Mouse (Mus musculus) neural tube, embryonic 14.5 days (tissue): ENCODE measurements around the gene Cdkn2b. TPM values are rescaled to one million over a fixed set of nuclear protein-coding genes. Genes with fewer than 3 reads are reported as not detected.

Experiments used
- ATAC-seq: fragments of 200-750 bp; cut with Nextera tagmentation; 2 replicates; pipeline ENCODE4 v1.8.0; 2017; ENCODE audit warnings: low read depth, mild to moderate bottlenecking, moderate TSS enrichment, moderate library complexity
- H3K27ac ChIP-seq: fragments of 300-500 bp; sonication (generic); 2 replicates; pipeline ENCODE4 v1.5.1; 2014; ENCODE audit warnings: low read depth, mild to moderate bottlenecking, control low read depth, low read length, moderate library complexity, mixed read lengths
- H3K27me3 ChIP-seq: fragments of 300-500 bp; sonication (generic); 2 replicates; pipeline ENCODE4 v1.6.1; 2014; ENCODE audit warnings: low read length; ENCODE audit not compliant: control insufficient read depth, insufficient read depth
- H3K36me3 ChIP-seq: fragments of 300-500 bp; sonication (generic); 2 replicates; pipeline ENCODE4 v1.6.1; 2014; ENCODE audit warnings: low read length, mixed read lengths; ENCODE audit not compliant: control insufficient read depth, insufficient read depth
- H3K4me1 ChIP-seq: fragments of 300-500 bp; sonication (generic); 2 replicates; pipeline ENCODE4 v1.6.1; 2014; ENCODE audit warnings: low read length; ENCODE audit not compliant: control insufficient read depth, insufficient read depth
- H3K4me2 ChIP-seq: fragments of 300-500 bp; sonication (generic); 2 replicates; pipeline ENCODE4 v1.6.1; 2014; ENCODE audit warnings: mild to moderate bottlenecking, low read depth, low read length, control low read depth
- H3K4me3 ChIP-seq: fragments of 300-500 bp; sonication (generic); 2 replicates; pipeline ENCODE4 v1.5.1; 2014; ENCODE audit warnings: low read depth, low read length, control low read depth, mixed read lengths
- H3K9ac ChIP-seq: fragments of 300-500 bp; sonication (generic); replicated peaks from 2 replicates; pipeline ENCODE4 v1.6.1; 2014; ENCODE audit warnings: low read depth, mild to moderate bottlenecking, control low read depth, low read length, mixed read lengths
- H3K9me3 ChIP-seq: fragments of 300-500 bp; sonication (generic); 2 replicates; pipeline ENCODE4 v1.6.1; 2016; ENCODE audit warnings: low read length; ENCODE audit not compliant: control insufficient read depth
- WGBS: fragments of 180-500 bp; shearing (Covaris S2); extraction: QIAGEN DNeasy Blood & Tissue Kit; methylation state at CpG from one replicate; pipeline ENCODE4 v1.1.7; 2014; 5-methylcytosine and 5-hydroxymethylcytosine counted together
- polyA plus RNA-seq: library from polyadenylated mRNA; unstranded; fragments of >200 nt; fragmentation: Nextera tagmentation; extraction: Ambion mirVana; gene quantifications from 2 replicates; pipeline ENCODE4 v1.2.1, GENCODE M21; 2014

Cdkn2b gene
- polyA plus RNA-seq, 1 experiment from 2014 or later: 0.29 TPM

GRCm38 (mm10) chr4:89313461-89313860 lies 2.6 kb upstream of the Cdkn2b start:
- Histone ChIP-seq H3K36me3 (no peaks in the 10 kb centered on the region), H3K27ac (no peak overlapping the region), H3K4me2 (no peak overlapping the region), H3K9ac (no peak overlapping the region), H3K27me3 (peaks cover 51% of the 10 kb centered on the region), H3K4me3 (no peak overlapping the region), H3K9me3 (no peaks in the 10 kb centered on the region), H3K4me1 (no peaks in the 10 kb centered on the region)
- ATAC-seq: no peak
- WGBS: 13% methylated on average over 13 of the region's 13 CpGs

GRCm38 (mm10) chr4:89309996-89310395 lies 843 bp downstream of the Cdkn2b start:
- Histone ChIP-seq H3K36me3 (no peaks in the 10 kb centered on the region), H3K27me3 (peaks cover 84% of the 10 kb centered on the region), H3K27ac (no peak overlapping the region), H3K9me3 (no peaks in the 10 kb centered on the region), H3K9ac (no peak overlapping the region), H3K4me1 (no peaks in the 10 kb centered on the region), H3K4me2 (peak overlapping the region; percentile 49; the same call in 1 of the 2 replicates), H3K4me3 (peak overlapping the region; percentile 35; the same call in 1 of the 2 replicates)
- ATAC-seq: peak; percentile 19; the same call in 1 of the 2 replicates
- WGBS: 3% methylated on average over 11 of the region's 11 CpGs

- Histone ChIP-seq H3K4me2 (no peak overlapping the region), H3K4me1 (no peaks in the 10 kb centered on the region), H3K27me3 (peaks cover 90% of the 10 kb centered on the region), H3K9ac (no peak overlapping the region), H3K4me3 (no peak overlapping the region), H3K9me3 (no peaks in the 10 kb centered on the region), H3K27ac (no peak overlapping the region), H3K36me3 (no peaks in the 10 kb centered on the region)
- ATAC-seq: no peak
- WGBS: 7% methylated on average over 3 of the region's 3 CpGs
Observed at GRCm38 (mm10) chr4:89308001-89308400, 2.8 kb downstream of the Cdkn2b start.

- peaks cover 89% of the 10 kb centered on the region for H3K27me3 ChIP-seq
- H3K36me3 ChIP-seq: no peaks in the 10 kb centered on the region
- no peaks in the 10 kb centered on the region for H3K4me1 ChIP-seq
- ATAC-seq: no peak
- no peak overlapping the region for H3K4me3 ChIP-seq
- H3K4me2 ChIP-seq: no peak overlapping the region
- no peak overlapping the region for H3K27ac ChIP-seq
- H3K9me3 ChIP-seq: no peaks in the 10 kb centered on the region
- under 1% methylated on average over 25 of the region's 25 CpGs for WGBS
- H3K9ac ChIP-seq: no peak overlapping the region
Observed at GRCm38 (mm10) chr4:89306798-89307365, 4.0 kb downstream of the Cdkn2b start.

GRCm38 (mm10) chr4:89305691-89306090 lies 5.1 kb downstream of the Cdkn2b start:
- no peak overlapping the region for H3K27ac ChIP-seq
- WGBS: 2% methylated on average over 3 of the region's 3 CpGs
- ATAC-seq: no peak
- no peaks in the 10 kb centered on the region for H3K36me3 ChIP-seq
- H3K27me3 ChIP-seq: peaks cover 89% of the 10 kb centered on the region
- no peaks in the 10 kb centered on the region for H3K9me3 ChIP-seq
- H3K4me3 ChIP-seq: no peak overlapping the region
- H3K4me1 ChIP-seq: no peaks in the 10 kb centered on the region
- no peak overlapping the region for H3K4me2 ChIP-seq
- no peak overlapping the region for H3K9ac ChIP-seq

GRCm38 (mm10) chr4:89303281-89303995 lies 7.4 kb downstream of the Cdkn2b start:
- Histone ChIP-seq H3K36me3 (no peaks in the 10 kb centered on the region), H3K27ac (no peak overlapping the region), H3K4me3 (no peak overlapping the region), H3K9ac (no peak overlapping the region), H3K27me3 (peaks cover 88% of the 10 kb centered on the region), H3K4me1 (no peaks in the 10 kb centered on the region), H3K9me3 (no peaks in the 10 kb centered on the region), H3K4me2 (no peak overlapping the region)
- ATAC-seq: no peak
- 1% methylated on average over 14 of the region's 14 CpGs for WGBS

- H3K4me3 ChIP-seq: no peak overlapping the region
- H3K36me3 ChIP-seq: no peaks in the 10 kb centered on the region
- H3K4me2 ChIP-seq: no peak overlapping the region
- WGBS: 4% methylated on average over 1 of the region's 1 CpGs
- no peak overlapping the region for H3K9ac ChIP-seq
- no peaks in the 10 kb centered on the region for H3K4me1 ChIP-seq
- H3K9me3 ChIP-seq: no peaks in the 10 kb centered on the region
- no peak overlapping the region for H3K27ac ChIP-seq
- ATAC-seq: no peak
- peaks cover 86% of the 10 kb centered on the region for H3K27me3 ChIP-seq
Observed at GRCm38 (mm10) chr4:89302129-89302528, 8.7 kb downstream of the Cdkn2b start.

GRCm38 (mm10) chr4:89299721-89300120 lies 11.1 kb downstream of the Cdkn2b start:
- Histone ChIP-seq H3K4me1 (0 out of 2 replicates have a peak, but pooled peaks cover under 1% of the 10 kb centered on the region), H3K9ac (no peak overlapping the region), H3K27ac (no peak overlapping the region), H3K4me3 (no peak overlapping the region), H3K4me2 (no peak overlapping the region), H3K27me3 (peaks cover 85% of the 10 kb centered on the region), H3K36me3 (no peaks in the 10 kb centered on the region), H3K9me3 (no peaks in the 10 kb centered on the region)
- 0% methylated on average over 2 of the region's 2 CpGs for WGBS
- no peak for ATAC-seq

- Histone ChIP-seq H3K27me3 (peaks cover 85% of the 10 kb centered on the region), H3K4me1 (0 out of 2 replicates have a peak, but pooled peaks cover 3% of the 10 kb centered on the region)
Observed at GRCm38 (mm10) chr4:89295441-89296220, 15.2 kb downstream of the Cdkn2b start.

More at GRCm38 (mm10) chr4:89295441-89296220, 15.2 kb downstream of the Cdkn2b start:
- Histone ChIP-seq H3K4me3 (peak overlapping the region; percentile 45), H3K36me3 (no peaks in the 10 kb centered on the region), H3K9ac (no peak overlapping the region), H3K27ac (no peak overlapping the region), H3K4me2 (peak overlapping the region; percentile 89), H3K9me3 (no peaks in the 10 kb centered on the region)
- 1% methylated on average over 31 of the region's 31 CpGs for WGBS
- ATAC-seq: 0 out of 2 replicates have a peak, but pooled peaks have one; percentile 13
